Mouse (Mus musculus): ENCODE measurements around the gene Tef. TPM values are rescaled to one million over a fixed set of nuclear protein-coding genes. Genes with fewer than 3 reads are reported as not detected.

Tef gene
- polyA plus RNA-seq, 1 experiment from 2014 or later, result 12.9 TPM

DNA sequence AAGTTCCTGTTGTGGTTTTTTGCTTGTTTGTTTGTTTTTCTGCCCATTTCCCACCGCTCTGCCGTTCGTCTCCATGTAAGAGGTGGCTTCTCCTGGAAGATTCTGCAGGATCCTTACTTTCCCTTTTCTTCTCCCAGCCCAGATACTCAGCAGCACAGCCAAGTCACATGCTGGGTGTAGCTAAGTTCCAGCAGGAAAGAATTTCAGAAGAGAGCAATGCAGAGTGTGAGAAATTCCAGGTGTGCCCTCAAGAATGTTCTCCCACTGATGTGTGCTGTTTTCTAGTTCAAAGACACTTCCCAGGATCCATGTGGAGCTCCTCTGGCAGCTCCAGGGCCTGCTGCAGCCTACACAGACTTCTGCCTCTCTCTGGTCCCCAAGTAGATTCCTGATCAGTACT, 2.7 kb downstream of the Tef start:
- H3K9ac ChIP-seq (ENCODE audit: low read length), result no peak overlapping the region
- no peak for ATAC-seq (ENCODE audit: low FRiP score)
- WGBS, result 80% methylated on average over 3 of the region's 3 CpGs

DNA sequence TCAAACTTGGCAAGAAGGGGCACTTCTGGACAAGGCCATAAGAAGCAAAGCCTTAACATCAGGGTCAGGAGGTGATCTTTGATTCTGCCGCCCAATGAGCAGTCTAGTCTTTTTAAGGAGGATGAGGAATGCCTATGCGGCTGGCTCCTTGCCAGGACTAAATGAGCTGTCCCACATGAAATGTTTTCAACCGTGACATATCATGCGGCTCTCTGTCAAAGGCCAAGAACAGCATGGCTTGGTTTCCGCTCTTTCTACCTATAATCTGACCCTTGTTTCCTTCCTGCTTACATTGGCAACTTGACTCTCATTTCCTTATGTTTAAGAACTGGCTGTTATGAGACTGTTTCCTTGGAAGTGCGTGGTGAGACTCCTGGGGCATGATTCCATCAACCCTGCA, 3.4 kb downstream of the Tef start:
- no peak overlapping the region for H3K9ac ChIP-seq (ENCODE audit: low read length)
- H3K27ac ChIP-seq (ENCODE audit: low read depth, low read length), result no peak overlapping the region
- no peak overlapping the region for H3K4me2 ChIP-seq
- no peaks in the 10 kb centered on the region for H3K9me3 ChIP-seq (ENCODE audit: control insufficient read depth, low read length)
- no peak overlapping the region for H3K4me3 ChIP-seq (ENCODE audit: low read depth, low read length)
- no peaks in the 10 kb centered on the region for H3K27me3 ChIP-seq (ENCODE audit: control insufficient read depth, insufficient read depth, low read length)
- no peaks in the 10 kb centered on the region for H3K36me3 ChIP-seq (ENCODE audit: control insufficient read depth, insufficient read depth, low read length)
- DNase-seq (ENCODE audit: low spot score, missing footprints) (no peak), ATAC-seq (ENCODE audit: low FRiP score) (no peak)
- WGBS, result 60% methylated on average over 6 of the region's 6 CpGs
- H3K4me1 ChIP-seq (ENCODE audit: control insufficient read depth, insufficient read depth, low read length), result peaks cover 12% of the 10 kb centered on the region

More for the DNA sequence above, 2.7 kb downstream of the Tef start:
- Histone ChIP-seq H3K9me3 (ENCODE audit: control insufficient read depth, low read length) (no peaks in the 10 kb centered on the region), H3K4me3 (ENCODE audit: low read depth, low read length) (no peak overlapping the region), H3K27ac (ENCODE audit: low read depth, low read length) (no peak overlapping the region), H3K36me3 (ENCODE audit: control insufficient read depth, insufficient read depth, low read length) (no peaks in the 10 kb centered on the region), H3K4me1 (ENCODE audit: control insufficient read depth, insufficient read depth, low read length) (peaks cover 7% of the 10 kb centered on the region), H3K27me3 (ENCODE audit: control insufficient read depth, insufficient read depth, low read length) (no peaks in the 10 kb centered on the region), H3K4me2 (no peak overlapping the region)
- no peak for DNase-seq (ENCODE audit: low spot score, missing footprints)

DNA sequence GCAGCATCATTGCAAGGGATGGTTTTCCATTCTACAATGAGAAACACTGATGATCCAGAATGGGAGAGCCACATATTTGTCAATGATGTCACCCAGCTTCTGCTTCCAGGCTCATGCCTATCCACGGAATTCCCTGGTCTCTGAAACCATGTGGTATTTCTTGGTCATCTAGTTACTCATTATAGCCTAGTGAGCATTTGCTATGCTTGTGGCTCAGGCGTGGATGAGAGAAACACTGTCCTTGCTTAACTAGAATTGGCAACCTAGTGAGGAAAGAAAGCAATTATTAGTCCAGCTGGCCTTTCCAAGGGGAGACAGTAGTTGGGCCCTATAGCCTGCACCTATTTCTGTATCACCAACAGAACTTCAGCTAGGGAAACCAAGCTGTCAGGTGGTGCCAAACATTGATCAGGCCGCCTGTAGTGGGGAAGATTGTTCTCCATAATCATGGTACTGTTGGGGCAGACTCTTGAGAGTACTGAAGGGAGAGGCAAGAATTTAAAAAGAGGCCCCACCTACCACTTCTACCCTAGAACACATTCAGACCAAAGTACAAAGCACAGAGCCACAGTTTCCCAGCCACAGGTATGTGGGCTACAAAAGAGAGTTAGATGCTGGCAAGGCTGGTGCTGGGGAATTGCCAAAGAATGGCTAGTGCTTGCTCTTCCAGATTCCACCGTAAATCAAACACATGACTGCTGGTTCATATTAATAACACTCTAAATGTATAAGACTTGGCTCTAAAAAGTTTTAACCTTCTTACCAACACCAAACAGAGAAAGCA, 4.6 kb downstream of the Tef start:
- H3K27me3 ChIP-seq (ENCODE audit: control insufficient read depth, insufficient read depth, low read length), result no peaks in the 10 kb centered on the region
- DNase-seq (ENCODE audit: low spot score, missing footprints) (no peak), ATAC-seq (ENCODE audit: low FRiP score) (no peak)
- H3K4me2 ChIP-seq, result no peak overlapping the region
- H3K4me3 ChIP-seq (ENCODE audit: low read depth, low read length), result no peak overlapping the region
- no peaks in the 10 kb centered on the region for H3K36me3 ChIP-seq (ENCODE audit: control insufficient read depth, insufficient read depth, low read length)
- no peaks in the 10 kb centered on the region for H3K9me3 ChIP-seq (ENCODE audit: control insufficient read depth, low read length)
- H3K27ac ChIP-seq (ENCODE audit: low read depth, low read length), result no peak overlapping the region
- peaks cover 13% of the 10 kb centered on the region for H3K4me1 ChIP-seq (ENCODE audit: control insufficient read depth, insufficient read depth, low read length)
- H3K9ac ChIP-seq (ENCODE audit: low read length), result no peak overlapping the region
- 81% methylated on average over 4 of the region's 4 CpGs for WGBS

DNA sequence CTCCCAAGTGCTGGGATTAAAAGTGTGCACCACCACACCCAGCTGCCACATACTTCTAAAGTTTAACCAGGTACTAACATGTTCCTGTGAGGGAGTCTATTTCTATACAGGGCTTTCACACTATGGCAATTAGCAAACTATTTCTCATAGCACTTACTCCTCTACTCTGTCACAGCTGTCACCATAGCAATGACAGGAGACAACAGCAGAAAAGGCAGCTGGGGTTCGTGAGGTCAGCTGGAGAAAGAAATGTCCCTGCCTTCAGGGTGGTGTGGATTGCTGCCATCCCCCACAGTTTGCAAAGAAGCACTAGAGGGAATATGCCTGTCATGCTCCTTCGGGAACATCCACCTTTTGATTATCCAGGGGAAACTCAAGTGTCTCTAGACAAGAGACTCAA, 6.6 kb downstream of the Tef start:
- WGBS, result 81% methylated on average over 2 of the region's 2 CpGs
- no peak overlapping the region for H3K9ac ChIP-seq (ENCODE audit: low read length)
- no peak for DNase-seq (ENCODE audit: low spot score, missing footprints)
- H3K9me3 ChIP-seq (ENCODE audit: control insufficient read depth, low read length), result no peaks in the 10 kb centered on the region
- no peak overlapping the region for H3K27ac ChIP-seq (ENCODE audit: low read depth, low read length)
- peaks cover 21% of the 10 kb centered on the region for H3K4me1 ChIP-seq (ENCODE audit: control insufficient read depth, insufficient read depth, low read length)
- H3K27me3 ChIP-seq (ENCODE audit: control insufficient read depth, insufficient read depth, low read length), result no peaks in the 10 kb centered on the region
- H3K4me2 ChIP-seq, result no peak overlapping the region
- no peaks in the 10 kb centered on the region for H3K36me3 ChIP-seq (ENCODE audit: control insufficient read depth, insufficient read depth, low read length)
- no peak for ATAC-seq (ENCODE audit: low FRiP score)
- no peak overlapping the region for H3K4me3 ChIP-seq (ENCODE audit: low read depth, low read length)

DNA sequence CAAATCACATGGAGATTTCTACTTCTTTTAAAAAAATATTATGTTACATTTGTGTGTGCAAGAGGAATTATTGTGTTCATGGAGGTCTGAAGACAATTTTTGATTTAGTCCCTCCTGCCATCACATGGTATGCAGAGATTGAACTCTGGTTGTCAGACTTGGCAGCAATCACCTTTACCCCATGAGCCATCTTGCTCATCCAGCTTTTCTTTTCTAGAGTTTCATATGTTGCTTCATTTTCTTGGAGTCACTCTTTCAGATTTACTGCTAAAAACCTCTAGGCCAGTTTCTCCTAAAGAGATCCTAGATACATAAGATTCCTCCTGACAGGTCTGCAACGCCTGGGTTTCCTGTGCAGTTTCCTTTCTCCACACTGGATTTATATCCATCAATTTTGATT, 7.3 kb downstream of the Tef start:
- H3K4me1 ChIP-seq (ENCODE audit: control insufficient read depth, insufficient read depth, low read length), result peaks cover 23% of the 10 kb centered on the region
- no peak overlapping the region for H3K4me3 ChIP-seq (ENCODE audit: low read depth, low read length)
- no peak overlapping the region for H3K27ac ChIP-seq (ENCODE audit: low read depth, low read length)
- no peak for ATAC-seq (ENCODE audit: low FRiP score)
- H3K36me3 ChIP-seq (ENCODE audit: control insufficient read depth, insufficient read depth, low read length), result no peaks in the 10 kb centered on the region
- no peak for DNase-seq (ENCODE audit: low spot score, missing footprints)
- no peaks in the 10 kb centered on the region for H3K27me3 ChIP-seq (ENCODE audit: control insufficient read depth, insufficient read depth, low read length)
- WGBS, result 59% methylated on average over 1 of the region's 1 CpGs
- H3K9ac ChIP-seq (ENCODE audit: low read length), result no peak overlapping the region
- H3K9me3 ChIP-seq (ENCODE audit: control insufficient read depth, low read length), result no peaks in the 10 kb centered on the region
- H3K4me2 ChIP-seq, result peak overlapping the region; percentile 90; the same call in 1 of the 2 replicates

DNA sequence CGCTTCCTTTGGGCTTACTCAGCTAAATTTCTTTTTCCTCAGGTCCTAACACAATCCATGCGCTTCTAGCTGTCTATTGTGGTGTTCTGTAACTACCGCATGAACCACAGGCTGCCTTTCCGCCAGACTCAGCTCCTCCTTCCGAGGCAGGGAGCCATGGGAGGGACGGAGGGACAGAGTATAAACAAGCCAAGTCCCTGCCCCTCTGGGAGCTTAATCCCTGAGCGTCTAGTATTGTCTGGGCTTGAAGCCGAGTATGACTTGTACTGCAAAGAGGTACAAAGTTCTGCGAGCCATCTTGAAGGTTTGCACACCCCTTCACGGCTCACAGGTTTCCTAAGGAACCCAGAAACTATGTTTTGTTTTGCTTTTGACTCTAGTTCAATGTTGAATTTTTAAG, 7.9 kb downstream of the Tef start:
- WGBS, result 1% methylated on average over 10 of the region's 10 CpGs
- Histone ChIP-seq H3K4me3 (ENCODE audit: low read depth, low read length) (peak overlapping the region; percentile 73), H3K4me2 (peak overlapping the region; percentile 90), H3K4me1 (ENCODE audit: control insufficient read depth, insufficient read depth, low read length) (peaks cover 23% of the 10 kb centered on the region), H3K27me3 (ENCODE audit: control insufficient read depth, insufficient read depth, low read length) (no peaks in the 10 kb centered on the region), H3K36me3 (ENCODE audit: control insufficient read depth, insufficient read depth, low read length) (peaks cover 2% of the 10 kb centered on the region; the same call in 1 of the 2 replicates), H3K9me3 (ENCODE audit: control insufficient read depth, low read length) (no peaks in the 10 kb centered on the region), H3K9ac (ENCODE audit: low read length) (peak overlapping the region; percentile 41), H3K27ac (ENCODE audit: low read depth, low read length) (peak overlapping the region; percentile 45; the same call in 1 of the 2 replicates)
- DNase-seq (ENCODE audit: low spot score, missing footprints) (peak; percentile 95), ATAC-seq (ENCODE audit: low FRiP score) (no peak)

DNA sequence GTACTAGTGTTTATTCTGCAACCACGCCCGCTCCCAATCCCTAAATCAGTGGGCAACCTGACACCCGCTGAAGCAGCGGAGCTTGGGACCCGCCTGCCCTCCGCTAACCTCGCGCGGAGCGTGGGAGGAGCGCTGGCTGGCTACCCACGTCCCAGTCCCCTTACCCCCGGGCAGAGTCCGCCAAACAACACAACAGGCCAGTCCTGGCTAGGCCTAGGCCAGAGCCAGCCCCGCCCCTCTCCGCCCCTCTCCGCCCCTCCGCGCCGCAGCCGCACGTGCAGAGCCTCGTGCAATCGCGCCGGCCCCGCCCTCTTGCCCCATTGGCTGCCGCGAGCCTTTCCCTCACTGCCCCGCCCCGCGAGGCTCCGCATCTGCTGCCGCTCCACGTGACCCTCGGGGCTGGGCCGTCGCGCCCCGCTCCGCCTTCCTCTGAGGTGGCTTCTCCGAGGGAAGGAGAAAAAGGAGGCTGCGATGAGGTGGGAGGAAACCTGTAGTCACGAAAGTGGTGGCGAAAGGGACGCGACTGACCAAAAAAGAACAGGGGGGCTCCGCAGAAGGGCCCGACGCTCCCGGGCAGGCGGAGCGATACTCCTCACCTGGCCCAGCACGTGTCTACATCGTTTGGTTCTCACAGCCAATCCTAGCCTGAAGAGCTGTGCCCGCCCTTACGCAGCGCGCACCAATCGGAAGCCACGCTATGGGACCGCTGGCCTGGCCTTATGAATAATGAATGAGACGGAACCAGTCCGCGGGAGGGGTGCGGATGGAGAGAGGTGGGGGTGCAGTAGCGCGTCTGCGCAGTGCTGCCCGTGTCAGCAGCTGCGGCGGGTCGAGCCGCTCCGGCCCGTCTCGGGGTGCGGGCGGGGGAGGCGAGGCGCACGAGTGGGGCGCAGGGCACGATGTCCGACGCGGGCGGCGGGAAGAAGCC, 8.7 kb downstream of the Tef start:
- Histone ChIP-seq H3K4me3 (ENCODE audit: low read depth, low read length) (peak overlapping the region; percentile 73), H3K4me1 (ENCODE audit: control insufficient read depth, insufficient read depth, low read length) (peaks cover 23% of the 10 kb centered on the region), H3K9ac (ENCODE audit: low read length) (peak overlapping the region; percentile 79), H3K27me3 (ENCODE audit: control insufficient read depth, insufficient read depth, low read length) (no peaks in the 10 kb centered on the region), H3K9me3 (ENCODE audit: control insufficient read depth, low read length) (no peaks in the 10 kb centered on the region), H3K36me3 (ENCODE audit: control insufficient read depth, insufficient read depth, low read length) (peaks cover 5% of the 10 kb centered on the region; the same call in 1 of the 2 replicates), H3K27ac (ENCODE audit: low read depth, low read length) (peak overlapping the region; percentile 72), H3K4me2 (peak overlapping the region; percentile 90)
- ATAC-seq (ENCODE audit: low FRiP score) (peak; percentile 99), DNase-seq (ENCODE audit: low spot score, missing footprints) (peak; percentile 100)
- WGBS, result under 1% methylated on average over 89 of the region's 89 CpGs

DNA sequence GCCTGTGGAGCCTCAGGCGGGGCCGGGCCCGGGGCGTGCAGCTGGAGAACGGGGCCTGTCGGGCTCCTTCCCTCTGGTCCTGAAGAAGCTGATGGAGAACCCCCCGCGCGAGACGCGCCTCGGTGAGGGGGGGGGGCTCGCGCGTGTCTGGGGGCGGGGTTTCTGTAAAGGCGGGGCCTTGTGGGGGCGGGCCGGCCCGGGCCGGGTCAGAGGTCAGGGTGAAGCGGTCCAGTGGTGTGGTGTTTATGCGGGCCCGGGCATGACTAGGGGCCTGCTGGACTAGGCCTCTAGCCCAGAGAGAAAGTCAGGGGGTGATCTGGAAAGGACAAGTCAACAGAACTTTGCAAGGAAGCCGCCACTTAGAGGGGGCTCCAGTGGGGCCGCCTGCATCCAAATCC, 9.4 kb downstream of the Tef start:
- H3K4me2 ChIP-seq, result peak overlapping the region; percentile 90
- peak; percentile 31 for ATAC-seq (ENCODE audit: low FRiP score)
- no peaks in the 10 kb centered on the region for H3K27me3 ChIP-seq (ENCODE audit: control insufficient read depth, insufficient read depth, low read length)

DNA sequence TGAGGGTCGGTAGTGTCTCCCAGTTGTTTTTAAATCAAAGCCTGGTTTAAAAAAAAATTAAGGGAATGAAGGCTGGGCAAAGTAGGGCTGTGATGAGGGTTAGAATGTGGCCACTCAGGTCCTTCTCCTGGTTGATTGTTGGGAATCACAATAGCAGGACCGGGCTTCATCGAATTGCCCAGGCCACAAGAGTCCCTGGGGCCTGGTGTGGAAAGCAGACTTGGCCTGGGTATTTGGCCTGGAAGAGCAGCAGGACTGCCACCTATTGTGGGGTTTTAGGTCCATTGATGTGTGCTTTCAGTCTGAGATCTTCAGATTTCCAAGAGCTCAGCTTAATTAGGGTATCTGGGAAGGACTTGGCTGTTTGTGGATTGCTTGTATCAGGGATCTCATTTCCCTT, 10.1 kb downstream of the Tef start:
- no peak for ATAC-seq (ENCODE audit: low FRiP score)
- Histone ChIP-seq H3K4me3 (ENCODE audit: low read depth, low read length) (peak overlapping the region; percentile 73), H3K4me1 (ENCODE audit: control insufficient read depth, insufficient read depth, low read length) (peaks cover 23% of the 10 kb centered on the region), H3K4me2 (peak overlapping the region; percentile 90), H3K9me3 (ENCODE audit: control insufficient read depth, low read length) (no peaks in the 10 kb centered on the region), H3K27me3 (ENCODE audit: control insufficient read depth, insufficient read depth, low read length) (no peaks in the 10 kb centered on the region), H3K27ac (ENCODE audit: low read depth, low read length) (no peak overlapping the region), H3K36me3 (ENCODE audit: control insufficient read depth, insufficient read depth, low read length) (peaks cover 5% of the 10 kb centered on the region; the same call in 1 of the 2 replicates), H3K9ac (ENCODE audit: low read length) (peak overlapping the region; percentile 79)
- 37% methylated on average over 3 of the region's 3 CpGs for WGBS
- peak; percentile 87 for DNase-seq (ENCODE audit: low spot score, missing footprints)

More for the DNA sequence above, 9.4 kb downstream of the Tef start:
- 1% methylated on average over 20 of the region's 26 CpGs for WGBS
- no peak for DNase-seq (ENCODE audit: low spot score, missing footprints)
- peak overlapping the region; percentile 72 for H3K27ac ChIP-seq (ENCODE audit: low read depth, low read length)
- peak overlapping the region; percentile 73 for H3K4me3 ChIP-seq (ENCODE audit: low read depth, low read length)
- no peaks in the 10 kb centered on the region for H3K9me3 ChIP-seq (ENCODE audit: control insufficient read depth, low read length)
- H3K4me1 ChIP-seq (ENCODE audit: control insufficient read depth, insufficient read depth, low read length), result peaks cover 23% of the 10 kb centered on the region
- H3K36me3 ChIP-seq (ENCODE audit: control insufficient read depth, insufficient read depth, low read length), result peaks cover 5% of the 10 kb centered on the region; the same call in 1 of the 2 replicates
- H3K9ac ChIP-seq (ENCODE audit: low read length), result peak overlapping the region; percentile 79

All from midbrain, embryonic 11.5 days (tissue).